Mouse (Mus musculus) heart, embryonic 15.5 days (tissue): ENCODE measurements around the gene Rpl32. TPM values are rescaled to one million over a fixed set of nuclear protein-coding genes. Genes with fewer than 3 reads are reported as not detected.
"Not testable (repeated sequence)": the region's sequence is repeated elsewhere in the genome, so short reads cannot be mapped to it uniquely, and the experiment has no call there.

Experiments used
- ATAC-seq: fragments of 200-750 bp; cut with Nextera tagmentation; replicated peaks from 2 replicates; pipeline ENCODE4 v1.8.0; 2017; ENCODE audit warnings: low read depth, moderate TSS enrichment; ENCODE audit not compliant: insufficient number of reproducible peaks, insufficient read depth, low FRiP score
- H3K27ac ChIP-seq: fragments of 300-500 bp; sonication (generic); 2 replicates; pipeline ENCODE4 v1.5.1; 2015; ENCODE audit warnings: mild to moderate bottlenecking, inconsistent platforms
- H3K27me3 ChIP-seq: fragments of 300-500 bp; sonication (generic); 2 replicates; pipeline ENCODE4 v1.6.1; 2015; ENCODE audit warnings: inconsistent platforms
- H3K36me3 ChIP-seq: fragments of 300-500 bp; sonication (generic); 2 replicates; pipeline ENCODE4 v1.6.1; 2015; ENCODE audit warnings: mild to moderate bottlenecking, inconsistent platforms
- H3K4me1 ChIP-seq: fragments of 300-500 bp; sonication (generic); replicated peaks from 2 replicates; pipeline ENCODE4 v1.6.1; 2015; ENCODE audit warnings: inconsistent platforms
- H3K4me2 ChIP-seq: fragments of 300-500 bp; sonication (generic); 2 replicates; pipeline ENCODE4 v1.6.1; 2015; ENCODE audit warnings: inconsistent platforms, mild to moderate bottlenecking, moderate library complexity
- H3K4me3 ChIP-seq: fragments of 300-500 bp; sonication (generic); 2 replicates; pipeline ENCODE4 v1.5.1; 2015; ENCODE audit warnings: mild to moderate bottlenecking, inconsistent platforms
- H3K9ac ChIP-seq: fragments of 300-500 bp; sonication (generic); 2 replicates; pipeline ENCODE4 v1.6.1; 2015; ENCODE audit warnings: mild to moderate bottlenecking, inconsistent platforms
- H3K9me3 ChIP-seq: fragments of 300-500 bp; sonication (generic); replicated peaks from 2 replicates; pipeline ENCODE4 v1.6.1; 2016; ENCODE audit warnings: inconsistent platforms
- WGBS: fragments of 180-500 bp; shearing (Covaris S2); methylation state at CpG from one replicate; pipeline ENCODE4 v1.1.7; 2015; ENCODE audit warnings: mixed read lengths; 5-methylcytosine and 5-hydroxymethylcytosine counted together
- polyA plus RNA-seq: library from polyadenylated mRNA; unstranded; fragments of >200 nt; fragmentation: Nextera tagmentation; extraction: Ambion mirVana; gene quantifications from 2 replicates; pipeline ENCODE4 v1.2.1, GENCODE M21; 2015

Gene Rpl32
- polyA plus RNA-seq, 1 experiment from 2014 or later, result 1,253 TPM

- Histone ChIP-seq H3K36me3 (peaks cover 22% of the 10 kb centered on the region), H3K9me3 (no peaks in the 10 kb centered on the region), H3K4me3 (peak overlapping the region; percentile 54), H3K27me3 (no peaks in the 10 kb centered on the region), H3K4me1 (peaks cover 12% of the 10 kb centered on the region), H3K4me2 (peak overlapping the region; percentile 85), H3K27ac (peak overlapping the region; percentile 48; the same call in 1 of the 2 replicates), H3K9ac (no peak overlapping the region)
- ATAC-seq, result no peak
- WGBS, result 61% methylated on average over 5 of the region's 5 CpGs
Measured at GRCm38 (mm10) chr6:115838745-115839144, 30.2 kb upstream of the Rpl32 start.

- peaks cover 12% of the 10 kb centered on the region for H3K4me1 ChIP-seq
- peak within 1 kb of the TSS; percentile 42; the same call in 1 of the 2 replicates for H3K9ac ChIP-seq
- no peaks in the 10 kb centered on the region for H3K27me3 ChIP-seq
- peak within 1 kb of the TSS; percentile 48 for H3K27ac ChIP-seq
- H3K4me2 ChIP-seq, result peak within 1 kb of the TSS; percentile 85
- peak within 1 kb of the TSS; percentile 54 for H3K4me3 ChIP-seq
- peak; percentile 84 for ATAC-seq
- H3K9me3 ChIP-seq, result no peaks in the 10 kb centered on the region
- H3K36me3 ChIP-seq, result peaks cover 16% of the 10 kb centered on the region
- WGBS, result 2% methylated on average over 19 of the region's 19 CpGs
Measured at GRCm38 (mm10) chr6:115838161-115838597, 29.6 kb upstream of the Rpl32 start, which contains the start of gene Efcab12. TSS of gene Efcab12 (minus strand) at chr6:115838412.

DNA sequence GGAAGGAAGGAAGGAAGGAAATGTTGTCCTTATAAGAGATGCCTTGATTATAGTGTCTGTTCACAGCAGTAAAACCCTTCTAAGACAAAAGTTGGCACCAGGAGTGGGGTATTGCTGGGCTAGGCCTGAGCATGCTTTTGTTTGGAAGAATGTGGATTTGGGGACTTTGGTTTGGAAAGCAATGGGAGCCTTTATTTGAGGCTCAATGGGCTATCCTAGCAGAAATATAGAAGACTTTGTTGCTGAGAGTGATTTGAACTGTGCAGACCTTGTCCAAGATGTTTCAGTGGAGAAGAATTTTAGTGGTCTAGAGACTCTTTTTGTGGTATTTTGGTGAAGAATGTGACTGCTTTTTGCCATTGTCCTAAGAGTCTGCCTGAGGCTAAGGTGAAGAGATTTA lies 25.3 kb upstream of the Rpl32 start:
- H3K27me3 ChIP-seq, result no peaks in the 10 kb centered on the region
- no peak overlapping the region for H3K4me2 ChIP-seq
- no peaks in the 10 kb centered on the region for H3K9me3 ChIP-seq
- no peak overlapping the region for H3K9ac ChIP-seq
- no peaks in the 10 kb centered on the region for H3K36me3 ChIP-seq
- H3K4me1 ChIP-seq, result peaks cover 12% of the 10 kb centered on the region
- no peak for ATAC-seq
- no peak overlapping the region for H3K4me3 ChIP-seq
- H3K27ac ChIP-seq, result no peak overlapping the region

DNA sequence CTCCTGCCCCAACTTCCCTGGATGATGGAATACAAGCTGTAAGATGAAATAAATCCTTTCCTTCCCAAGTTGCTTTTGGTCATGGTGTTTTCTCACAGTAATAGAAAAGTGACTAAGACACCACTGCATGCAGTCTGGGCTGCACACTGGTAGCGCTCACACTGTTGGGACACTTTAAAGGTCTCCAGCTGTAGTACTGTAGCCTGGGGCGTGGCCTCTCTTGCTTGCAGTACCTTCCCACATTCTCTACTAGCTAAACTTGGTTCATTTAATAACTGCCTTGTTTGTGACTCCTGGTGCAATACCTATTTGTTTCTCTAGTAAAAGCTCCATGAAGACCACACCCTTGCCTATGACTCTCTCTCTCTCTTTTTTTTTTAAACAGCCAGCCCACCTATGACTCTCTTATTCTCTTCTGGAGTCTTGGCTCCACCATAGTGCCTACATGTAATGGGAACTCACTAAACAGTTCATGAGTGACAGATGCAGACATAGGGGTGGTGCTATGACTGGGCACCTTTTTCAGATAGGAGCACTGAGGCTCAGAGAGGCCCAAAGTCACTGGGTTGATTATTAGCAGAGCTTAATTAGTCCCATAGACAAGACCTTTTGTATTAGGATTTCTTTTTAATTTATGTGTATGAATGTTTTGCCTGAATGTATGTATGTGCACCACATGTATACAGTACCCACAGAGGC lies 23.8 kb upstream of the Rpl32 start:
- Histone ChIP-seq H3K4me1 (no peaks in the 10 kb centered on the region), H3K36me3 (no peaks in the 10 kb centered on the region), H3K9ac (no peak overlapping the region), H3K27ac (no peak overlapping the region), H3K4me2 (no peak overlapping the region), H3K9me3 (no peaks in the 10 kb centered on the region), H3K27me3 (no peaks in the 10 kb centered on the region), H3K4me3 (no peak overlapping the region)
- no peak for ATAC-seq
- 87% methylated on average over 2 of the region's 2 CpGs for WGBS

DNA sequence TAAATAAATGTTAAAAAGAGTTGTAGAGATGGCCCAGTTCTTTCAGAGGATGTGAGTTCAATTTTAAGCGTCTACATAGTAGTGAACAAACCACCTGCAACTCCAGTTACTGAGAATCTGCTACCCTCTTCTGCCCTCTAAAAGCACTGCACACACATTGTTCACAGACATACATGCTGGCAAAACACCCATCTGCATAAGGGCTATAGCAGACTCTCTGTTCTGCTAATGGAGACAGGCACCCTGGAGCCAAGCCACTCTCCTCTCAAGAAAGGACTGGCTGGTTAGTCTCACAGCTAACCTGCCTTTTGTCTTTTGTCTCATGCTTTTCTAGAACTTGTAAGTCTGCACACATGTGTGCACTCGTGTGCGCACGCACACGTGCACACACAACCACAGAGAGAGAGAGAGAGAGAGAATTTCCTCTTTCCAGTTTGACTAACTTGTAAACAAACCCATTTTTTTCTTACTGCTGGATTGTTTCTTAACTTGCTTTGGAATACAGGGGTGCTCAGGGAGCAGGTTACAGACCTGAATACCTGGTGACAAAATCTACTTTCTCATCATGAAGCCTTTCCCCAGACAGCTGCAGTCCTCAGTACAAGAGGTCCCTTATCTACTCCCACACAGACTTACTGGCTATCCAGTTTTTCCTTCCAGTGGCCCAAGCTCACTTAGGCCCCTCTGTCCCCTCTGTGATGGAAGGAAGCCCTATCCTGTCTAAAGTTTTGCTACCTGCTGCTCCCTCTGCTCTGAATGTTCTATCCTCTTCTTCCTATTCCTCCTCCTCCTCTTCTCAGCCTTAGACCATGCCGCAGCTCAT lies 22.4 kb upstream of the Rpl32 start:
- no peak overlapping the region for H3K9ac ChIP-seq
- H3K36me3 ChIP-seq, result no peaks in the 10 kb centered on the region
- no peak overlapping the region for H3K4me2 ChIP-seq
- ATAC-seq, result no peak
- H3K27ac ChIP-seq, result no peak overlapping the region
- 85% methylated on average over 6 of the region's 6 CpGs for WGBS
- no peak overlapping the region for H3K4me3 ChIP-seq
- no peaks in the 10 kb centered on the region for H3K4me1 ChIP-seq
- no peaks in the 10 kb centered on the region for H3K9me3 ChIP-seq
- H3K27me3 ChIP-seq, result no peaks in the 10 kb centered on the region

- H3K27ac ChIP-seq, H3K9me3 ChIP-seq, H3K36me3 ChIP-seq, H3K4me1 ChIP-seq, H3K27me3 ChIP-seq, H3K9ac ChIP-seq: not testable (repeated sequence)
- Histone ChIP-seq H3K4me2 (peak overlapping the region; percentile 59), H3K4me3 (peak overlapping the region; percentile 33)
- WGBS, result 3% methylated on average over 5 of the region's 11 CpGs
- ATAC-seq, result peak; percentile 89
Measured at GRCm38 (mm10) chr6:115823850-115824464, 15.4 kb upstream of the Rpl32 start.

DNA sequence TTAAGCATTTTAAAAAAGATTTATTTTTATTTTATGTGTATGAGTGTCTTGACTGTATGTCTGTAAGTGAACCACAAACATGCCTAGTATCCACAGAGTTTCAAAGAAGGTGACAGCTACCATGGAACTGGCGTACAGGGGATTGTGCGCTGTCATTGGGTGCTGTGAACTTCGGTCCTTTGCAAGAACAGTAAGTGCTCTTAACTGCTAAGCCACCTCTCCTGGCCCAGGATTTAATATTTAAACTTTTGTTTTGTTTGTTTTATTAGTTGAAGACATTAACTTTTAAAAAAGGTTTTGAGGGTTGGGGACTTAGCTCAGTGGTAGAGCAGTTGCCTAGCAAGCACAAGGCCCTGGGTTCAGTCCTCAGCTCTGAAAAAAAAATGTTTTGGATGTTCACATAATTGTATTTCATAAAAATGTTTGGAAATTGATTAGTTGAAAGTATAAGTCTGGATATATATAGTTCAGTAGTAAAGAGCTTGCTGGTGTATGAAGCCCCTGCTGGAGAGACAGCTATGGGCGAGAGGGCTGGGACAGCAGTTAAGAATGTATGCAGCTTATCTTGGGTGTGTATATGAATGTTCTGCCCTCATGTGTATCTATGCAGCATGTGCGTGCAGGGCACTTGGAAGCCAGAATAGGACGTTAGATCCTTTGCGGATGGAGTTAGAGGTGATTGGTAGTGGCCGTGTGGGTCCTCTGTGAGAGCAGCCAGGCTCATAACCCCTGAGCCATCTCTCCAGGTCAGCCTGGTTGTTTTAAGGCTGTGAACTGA lies 12.9 kb upstream of the Rpl32 start:
- Histone ChIP-seq H3K4me3 (no peak overlapping the region), H3K9ac (no peak overlapping the region), H3K27ac (no peak overlapping the region), H3K27me3 (no peaks in the 10 kb centered on the region; the same call in 1 of the 2 replicates), H3K4me1 (peaks cover 7% of the 10 kb centered on the region; the same call in 1 of the 2 replicates), H3K36me3 (no peaks in the 10 kb centered on the region), H3K9me3 (no peaks in the 10 kb centered on the region), H3K4me2 (no peak overlapping the region)
- ATAC-seq, result no peak
- 79% methylated on average over 8 of the region's 8 CpGs for WGBS

- WGBS, result 68% methylated on average over 2 of the region's 2 CpGs
- Histone ChIP-seq H3K9ac (no peak overlapping the region), H3K36me3 (no peaks in the 10 kb centered on the region), H3K9me3 (no peaks in the 10 kb centered on the region), H3K4me3 (no peak overlapping the region), H3K4me1 (peaks cover 11% of the 10 kb centered on the region), H3K27me3 (no peaks in the 10 kb centered on the region; the same call in 1 of the 2 replicates), H3K4me2 (no peak overlapping the region), H3K27ac (no peak overlapping the region)
- ATAC-seq, result no peak
Measured at GRCm38 (mm10) chr6:115818129-115818528, 9.6 kb upstream of the Rpl32 start.

- H3K27me3 ChIP-seq, result no peaks in the 10 kb centered on the region
- 69% methylated on average over 4 of the region's 4 CpGs for WGBS
Measured at GRCm38 (mm10) chr6:115815041-115815440, 6.5 kb upstream of the Rpl32 start.

DNA sequence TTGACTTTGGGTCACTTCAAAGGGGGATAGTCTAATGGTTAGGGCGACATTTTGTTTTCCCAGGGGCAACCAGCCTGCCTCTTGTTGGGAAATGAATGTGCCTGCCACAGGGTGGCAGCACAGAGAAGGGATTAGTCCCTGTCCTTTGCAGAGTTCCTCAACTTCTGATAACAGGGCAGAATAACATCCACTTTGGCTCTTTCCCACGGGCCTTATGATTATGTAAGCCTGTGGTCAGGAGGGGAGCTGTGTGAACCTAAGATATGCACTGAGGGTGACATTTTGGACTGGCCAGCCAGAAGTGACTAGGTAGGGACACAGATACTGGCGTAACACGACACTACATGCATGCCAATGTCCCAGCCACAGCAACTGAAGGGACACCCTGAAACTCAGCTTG lies 5.6 kb upstream of the Rpl32 start:
- Histone ChIP-seq H3K27me3 (no peaks in the 10 kb centered on the region), H3K4me2 (no peak overlapping the region), H3K36me3 (no peaks in the 10 kb centered on the region), H3K27ac (no peak overlapping the region), H3K4me1 (peaks cover 11% of the 10 kb centered on the region), H3K4me3 (no peak overlapping the region), H3K9me3 (no peaks in the 10 kb centered on the region), H3K9ac (no peak overlapping the region)
- WGBS, result 26% methylated on average over 4 of the region's 4 CpGs
- 0 out of 2 replicates have a peak, but pooled peaks have one; percentile 39 for ATAC-seq

More at GRCm38 (mm10) chr6:115815041-115815440, 6.5 kb upstream of the Rpl32 start:
- Histone ChIP-seq H3K36me3 (no peaks in the 10 kb centered on the region), H3K27ac (no peak overlapping the region), H3K4me2 (no peak overlapping the region), H3K9ac (no peak overlapping the region), H3K4me3 (no peak overlapping the region), H3K9me3 (no peaks in the 10 kb centered on the region), H3K4me1 (peaks cover 11% of the 10 kb centered on the region)
- no peak for ATAC-seq

DNA sequence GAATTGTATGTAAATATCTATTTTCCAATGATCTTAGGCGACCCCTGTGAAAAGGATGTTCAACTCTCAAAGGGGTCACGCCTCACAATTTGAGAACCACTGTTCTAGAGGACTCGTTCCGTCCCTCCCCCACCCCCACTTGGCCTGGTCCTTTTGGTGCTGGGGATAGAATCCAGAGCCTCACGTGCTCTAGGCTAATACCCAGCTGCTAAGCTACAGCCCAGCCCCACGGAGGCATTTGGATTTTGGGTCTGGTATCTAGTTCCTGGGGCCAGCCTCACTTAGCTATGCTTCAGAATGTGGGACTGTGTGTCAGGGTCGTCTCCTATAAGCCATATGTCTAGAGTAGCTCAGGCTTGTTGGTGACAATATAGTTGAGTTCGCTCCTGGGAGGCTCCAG lies 3.1 kb upstream of the Rpl32 start:
- Histone ChIP-seq H3K27me3 (no peaks in the 10 kb centered on the region), H3K9ac (no peak overlapping the region), H3K4me3 (no peak overlapping the region), H3K36me3 (peaks cover 8% of the 10 kb centered on the region), H3K4me1 (peaks cover 20% of the 10 kb centered on the region), H3K27ac (no peak overlapping the region), H3K4me2 (no peak overlapping the region), H3K9me3 (no peaks in the 10 kb centered on the region)
- WGBS, result 64% methylated on average over 8 of the region's 8 CpGs
- ATAC-seq, result no peak
